Comparison of ENCODE assay signal across 6 mouse cellular contexts in the genomic region with DNA sequence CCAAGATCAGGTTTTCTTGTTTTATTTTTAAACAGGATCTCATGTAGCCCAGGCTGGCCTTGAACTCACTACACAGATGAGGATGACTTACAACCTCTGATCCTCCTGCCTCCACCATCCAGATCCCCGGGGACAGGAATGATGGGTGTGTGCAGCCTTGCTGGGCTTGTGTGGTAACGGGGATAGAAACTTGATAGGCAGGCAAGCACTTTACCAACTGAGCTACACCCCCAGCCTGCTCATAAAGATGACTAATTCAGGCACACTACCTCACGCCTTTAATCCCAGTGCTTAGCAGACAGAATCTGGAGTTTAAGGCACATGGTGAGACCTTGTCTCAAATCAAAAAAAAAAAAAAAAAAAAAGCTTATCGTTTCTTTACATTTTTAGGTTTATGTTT. TPM values are rescaled to one million over a fixed set of nuclear protein-coding genes. Genes with fewer than 3 reads are reported as not detected.
"Had no signal": no experiment of that assay in that cellular context is flagged by ENCODE, and none has a peak within 500 bp of the region (broad histone marks: within the 10 kb centered on the region; RNA-seq: fewer than 3 reads in every experiment).

No protein-coding gene starts in this region.

- DNase-seq: kidney, adult 9 months; kidney, postnatal 36 days; left cerebral cortex, postnatal 4 days; lung, adult 18-20 months; thymus, postnatal 4 days had no signal

RNA-seq across cellular contexts. Expression of a gene that starts 18.7 kb away (rescaled TPM):
- total RNA-seq: megakaryocyte-erythroid progenitor cell, adult 5-6 weeks had no signal
